Mouse (Mus musculus): ENCODE measurements around the gene Pkp3. TPM values are rescaled to one million over a fixed set of nuclear protein-coding genes. Genes with fewer than 3 reads are reported as not detected.

The Pkp3 gene
- polyA plus RNA-seq, 1 experiment from 2014 or later, result 1.8 TPM

DNA sequence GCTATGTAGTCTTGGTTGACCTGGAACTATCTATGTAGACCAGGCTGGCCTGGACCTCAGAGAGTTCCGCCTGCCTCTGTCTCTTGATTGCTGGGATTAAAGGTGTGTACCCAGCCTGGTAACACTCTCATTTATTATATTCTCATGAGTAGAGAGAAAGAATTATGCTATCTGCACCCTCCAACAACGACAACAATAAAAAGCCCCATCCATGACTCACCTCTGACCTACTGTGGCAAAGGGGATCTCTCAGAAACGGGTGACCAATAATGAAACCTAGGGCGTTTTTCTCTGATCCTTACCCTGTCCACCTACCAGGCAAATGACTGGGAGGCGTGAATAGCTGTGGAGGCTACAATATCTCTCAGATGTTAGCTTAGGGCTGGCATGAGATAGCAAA is 19.2 kb downstream of the Pkp3 start:
- no peak overlapping the region for H3K27ac ChIP-seq (replicated peaks)
- no peak for ATAC-seq (ENCODE audit: low FRiP score, low read depth)
- H3K9me3 ChIP-seq, result no peaks in the 10 kb centered on the region
- H3K4me1 ChIP-seq, result peaks cover 16% of the 10 kb centered on the region
- no peaks in the 10 kb centered on the region for H3K36me3 ChIP-seq
- H3K27me3 ChIP-seq, result peaks cover 64% of the 10 kb centered on the region
- 87% methylated on average over 5 of the region's 5 CpGs for WGBS
- no peak overlapping the region for H3K4me3 ChIP-seq
- no peak overlapping the region for H3K9ac ChIP-seq (replicated peaks)
- no peak overlapping the region for H3K4me2 ChIP-seq (replicated peaks)

DNA sequence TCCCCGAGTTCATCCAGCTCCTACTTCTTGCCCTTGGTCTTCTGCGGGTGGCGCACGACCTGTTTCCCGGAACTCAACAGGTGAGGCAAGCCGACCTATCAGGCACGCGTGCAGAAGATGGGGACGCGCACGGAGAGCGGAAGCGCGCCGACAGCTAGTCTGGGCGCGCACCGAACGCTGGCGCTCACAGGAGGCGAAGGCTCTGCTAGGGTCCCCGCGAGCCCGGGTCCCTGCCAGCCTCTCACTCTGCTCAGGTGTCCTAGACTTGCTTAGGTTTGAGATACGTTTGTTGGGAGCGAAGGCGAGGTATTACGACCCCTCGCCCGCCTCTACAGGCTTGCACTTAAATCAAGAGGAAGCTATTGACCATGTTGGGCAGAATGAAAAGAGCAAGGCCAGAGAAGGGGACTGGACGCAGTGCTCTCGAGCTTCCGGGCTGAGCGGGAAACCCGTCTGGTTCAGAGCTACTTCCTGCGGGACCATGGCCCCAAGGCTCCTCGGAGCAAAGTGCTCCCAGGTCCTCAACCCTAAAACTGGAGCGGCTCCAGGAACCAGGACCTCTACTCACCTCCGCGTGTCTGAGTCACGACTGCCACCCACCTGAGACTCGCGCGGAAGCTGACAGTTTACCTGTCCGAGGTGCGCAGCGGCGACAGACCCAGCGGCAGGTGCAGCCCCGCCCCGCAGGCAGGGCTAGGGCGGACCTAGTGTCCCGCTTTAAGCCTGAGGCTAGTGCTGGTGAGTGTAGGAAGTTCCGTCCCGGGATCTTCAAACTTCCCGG is 22.1 kb downstream of the Pkp3 start, which contains the start of gene Sigirr:
Sigirr (minus strand) TSS at position 662 of the 781 bp plus-strand sequence.
- H3K9me3 ChIP-seq, result no peaks in the 10 kb centered on the region
- no peak within 1 kb of the TSS for H3K27ac ChIP-seq (replicated peaks)
- ATAC-seq (ENCODE audit: low FRiP score, low read depth), result no peak
- H3K9ac ChIP-seq (replicated peaks), result no peak within 1 kb of the TSS
- H3K27me3 ChIP-seq, result peaks cover 60% of the 10 kb centered on the region
- peaks cover 11% of the 10 kb centered on the region for H3K4me1 ChIP-seq
- no peaks in the 10 kb centered on the region for H3K36me3 ChIP-seq
- H3K4me2 ChIP-seq (replicated peaks), result peak within 1 kb of the TSS; percentile 56
- 2% methylated on average over 56 of the region's 56 CpGs for WGBS
- H3K4me3 ChIP-seq, result peak within 1 kb of the TSS; percentile 40

DNA sequence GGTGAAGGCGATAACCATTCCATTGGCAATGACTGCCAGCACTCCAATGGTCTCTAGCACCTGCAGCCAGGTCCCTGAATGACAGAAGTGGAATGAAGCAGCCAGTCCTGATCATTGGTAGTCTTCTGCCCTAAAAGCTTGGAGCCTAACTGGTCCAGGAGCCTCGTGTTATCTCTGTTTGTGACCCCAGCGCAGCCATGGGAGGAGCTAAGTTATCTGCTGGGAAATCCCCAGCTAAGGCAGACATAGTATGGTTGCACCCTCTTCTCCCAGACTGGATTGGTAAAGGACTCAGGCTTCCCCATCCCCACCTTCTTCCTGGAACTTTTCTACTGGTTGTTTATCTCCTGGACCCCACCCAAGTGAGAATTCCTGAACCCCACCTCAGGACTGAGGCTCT is 25.1 kb downstream of the Pkp3 start:
- Histone ChIP-seq H3K27ac (replicated peaks) (no peak overlapping the region), H3K36me3 (no peaks in the 10 kb centered on the region), H3K9me3 (no peaks in the 10 kb centered on the region), H3K4me3 (no peak overlapping the region), H3K27me3 (peaks cover 44% of the 10 kb centered on the region), H3K4me2 (replicated peaks) (no peak overlapping the region), H3K9ac (replicated peaks) (no peak overlapping the region), H3K4me1 (peaks cover 11% of the 10 kb centered on the region)
- 73% methylated on average over 3 of the region's 3 CpGs for WGBS
- no peak for ATAC-seq (ENCODE audit: low FRiP score, low read depth)

DNA sequence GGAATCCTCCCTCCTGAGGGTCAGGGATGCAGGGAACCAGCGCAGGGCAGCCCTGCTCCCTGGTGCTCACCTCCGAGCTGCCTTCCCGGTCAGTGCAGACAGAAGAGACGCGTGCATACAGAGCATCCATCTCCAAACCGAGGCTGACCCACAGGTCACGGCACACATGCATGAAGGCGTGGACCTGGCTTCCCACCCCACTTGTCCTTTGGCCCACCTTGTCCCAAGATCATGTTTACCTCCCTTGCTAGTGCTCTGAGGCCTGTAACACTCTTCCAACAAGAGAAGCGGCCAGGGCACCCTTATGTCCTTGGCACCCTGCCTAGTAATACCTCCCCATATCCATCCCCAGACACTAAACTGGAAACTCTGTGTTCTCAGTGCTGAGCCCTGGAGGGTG is 37.9 kb downstream of the Pkp3 start:
- no peak overlapping the region for H3K9ac ChIP-seq (replicated peaks)
- H3K4me2 ChIP-seq (replicated peaks), result no peak overlapping the region
- no peak for ATAC-seq (ENCODE audit: low FRiP score, low read depth)
- H3K9me3 ChIP-seq, result no peaks in the 10 kb centered on the region
- H3K4me3 ChIP-seq, result no peak overlapping the region
- no peaks in the 10 kb centered on the region for H3K4me1 ChIP-seq
- H3K36me3 ChIP-seq, result no peaks in the 10 kb centered on the region
- no peak overlapping the region for H3K27ac ChIP-seq (replicated peaks)
- 91% methylated on average over 9 of the region's 9 CpGs for WGBS
- H3K27me3 ChIP-seq, result peaks cover 21% of the 10 kb centered on the region

DNA sequence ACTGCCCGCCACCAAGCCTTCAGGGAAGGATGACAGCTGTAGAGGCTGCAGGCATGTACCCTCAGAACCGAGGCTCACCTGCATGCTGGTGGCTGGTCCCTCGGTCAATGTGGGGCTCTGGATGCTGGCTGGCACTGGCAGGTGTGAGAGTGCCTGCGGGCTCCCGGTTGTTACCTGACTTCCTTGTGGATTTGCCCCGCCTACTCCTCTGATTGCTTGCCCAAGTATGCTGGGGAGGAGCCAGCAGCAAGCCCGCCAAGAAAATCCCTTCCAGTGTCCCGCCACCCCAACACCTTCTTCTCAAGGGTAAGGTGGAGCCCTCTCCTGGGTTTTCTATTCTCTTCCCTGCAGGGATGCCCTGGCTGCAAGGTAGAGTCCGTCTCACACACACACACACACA is 39.6 kb downstream of the Pkp3 start, which contains the start of gene Ano9:
Ano9 (minus strand) TSS at position 171 of the 400 bp plus-strand sequence.
- no peak for ATAC-seq (ENCODE audit: low FRiP score, low read depth)
- no peak within 1 kb of the TSS for H3K4me3 ChIP-seq
- WGBS, result 15% methylated on average over 9 of the region's 9 CpGs
- H3K27ac ChIP-seq (replicated peaks), result no peak within 1 kb of the TSS
- H3K36me3 ChIP-seq, result no peaks in the 10 kb centered on the region
- H3K4me2 ChIP-seq (replicated peaks), result no peak within 1 kb of the TSS
- H3K9me3 ChIP-seq, result no peaks in the 10 kb centered on the region
- H3K9ac ChIP-seq (replicated peaks), result no peak within 1 kb of the TSS
- no peaks in the 10 kb centered on the region for H3K4me1 ChIP-seq
- peaks cover 21% of the 10 kb centered on the region for H3K27me3 ChIP-seq

DNA sequence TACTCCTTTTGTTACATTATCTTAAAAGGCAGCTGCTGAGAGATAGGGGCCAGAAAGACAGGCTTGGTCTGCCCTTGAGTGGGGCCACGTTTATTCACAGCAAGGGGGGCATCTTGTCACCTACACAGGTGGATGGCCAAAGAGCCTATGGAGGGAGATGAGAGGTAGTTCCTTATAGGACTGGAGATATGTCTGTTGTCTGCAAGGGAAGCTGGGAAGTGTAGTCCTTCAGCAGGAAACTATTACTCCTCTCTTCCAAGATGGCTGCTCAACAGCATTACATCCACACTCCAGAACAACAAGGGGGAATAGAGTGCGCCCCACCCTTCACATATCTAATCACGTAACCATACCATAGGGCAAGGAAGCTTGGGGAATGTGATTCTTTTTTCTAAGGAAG is 41.5 kb downstream of the Pkp3 start:
- Histone ChIP-seq H3K9me3 (no peaks in the 10 kb centered on the region), H3K9ac (replicated peaks) (no peak overlapping the region), H3K4me2 (replicated peaks) (no peak overlapping the region), H3K27ac (replicated peaks) (no peak overlapping the region), H3K4me3 (no peak overlapping the region), H3K36me3 (no peaks in the 10 kb centered on the region), H3K27me3 (peaks cover 21% of the 10 kb centered on the region), H3K4me1 (peaks cover 4% of the 10 kb centered on the region; the same call in 1 of the 2 replicates)
- 75% methylated on average over 3 of the region's 3 CpGs for WGBS
- ATAC-seq (ENCODE audit: low FRiP score, low read depth), result no peak

DNA sequence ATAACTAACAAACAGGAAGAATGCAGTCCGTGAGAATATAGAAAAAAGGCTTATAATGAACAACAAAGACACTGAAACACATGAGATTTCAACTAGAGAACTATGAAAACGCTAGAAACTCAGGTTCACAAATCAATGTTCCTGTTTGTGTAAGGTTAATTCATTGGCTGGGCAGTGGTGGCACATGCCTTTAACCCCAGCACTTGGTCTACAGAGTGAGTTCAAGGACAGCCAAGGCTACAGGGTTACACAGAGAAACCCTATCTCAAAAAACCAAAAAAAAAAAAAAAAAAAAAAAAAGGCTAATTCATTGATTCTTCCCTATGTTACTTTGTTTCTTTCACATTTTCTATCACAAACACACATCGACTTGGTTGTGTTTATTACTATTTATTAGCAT is 42.6 kb downstream of the Pkp3 start:
- 83% methylated on average over 3 of the region's 3 CpGs for WGBS
- Histone ChIP-seq H3K36me3 (no peaks in the 10 kb centered on the region), H3K27ac (replicated peaks) (no peak overlapping the region), H3K4me2 (replicated peaks) (no peak overlapping the region), H3K9ac (replicated peaks) (no peak overlapping the region), H3K4me3 (no peak overlapping the region), H3K27me3 (peaks cover 20% of the 10 kb centered on the region), H3K9me3 (no peaks in the 10 kb centered on the region), H3K4me1 (peaks cover 4% of the 10 kb centered on the region; the same call in 1 of the 2 replicates)
- no peak for ATAC-seq (ENCODE audit: low FRiP score, low read depth)

DNA sequence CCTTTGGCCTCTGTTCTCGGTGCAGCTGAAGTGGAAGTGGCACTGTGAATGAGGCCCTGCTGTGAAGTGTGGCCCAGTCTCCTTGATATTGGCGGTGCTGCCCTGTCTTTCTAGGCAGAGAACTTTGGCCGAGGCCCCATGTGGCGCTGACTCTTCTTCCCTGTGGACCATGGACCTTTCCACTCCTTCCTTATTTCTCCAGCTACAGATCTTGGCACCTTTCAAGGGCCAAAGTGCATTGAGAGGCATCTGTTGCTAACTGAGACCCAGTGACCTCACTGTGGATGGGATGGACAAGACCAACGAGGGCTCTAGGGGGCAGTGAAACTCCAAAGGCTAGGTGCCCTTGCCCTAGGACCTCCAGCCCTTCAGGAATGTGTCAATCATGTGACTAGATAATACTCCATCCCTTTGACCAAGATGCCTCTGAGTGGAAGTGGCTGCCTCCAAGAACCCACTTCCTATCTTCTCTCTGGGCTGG is 43.1 kb downstream of the Pkp3 start:
- no peak overlapping the region for H3K27ac ChIP-seq (replicated peaks)
- ATAC-seq (ENCODE audit: low FRiP score, low read depth), result no peak
- H3K36me3 ChIP-seq, result no peaks in the 10 kb centered on the region
- H3K27me3 ChIP-seq, result peaks cover 16% of the 10 kb centered on the region
- H3K4me3 ChIP-seq, result no peak overlapping the region
- no peaks in the 10 kb centered on the region for H3K9me3 ChIP-seq
- no peak overlapping the region for H3K4me2 ChIP-seq (replicated peaks)
- no peak overlapping the region for H3K9ac ChIP-seq (replicated peaks)
- 77% methylated on average over 5 of the region's 5 CpGs for WGBS
- H3K4me1 ChIP-seq, result peaks cover 4% of the 10 kb centered on the region; the same call in 1 of the 2 replicates

DNA sequence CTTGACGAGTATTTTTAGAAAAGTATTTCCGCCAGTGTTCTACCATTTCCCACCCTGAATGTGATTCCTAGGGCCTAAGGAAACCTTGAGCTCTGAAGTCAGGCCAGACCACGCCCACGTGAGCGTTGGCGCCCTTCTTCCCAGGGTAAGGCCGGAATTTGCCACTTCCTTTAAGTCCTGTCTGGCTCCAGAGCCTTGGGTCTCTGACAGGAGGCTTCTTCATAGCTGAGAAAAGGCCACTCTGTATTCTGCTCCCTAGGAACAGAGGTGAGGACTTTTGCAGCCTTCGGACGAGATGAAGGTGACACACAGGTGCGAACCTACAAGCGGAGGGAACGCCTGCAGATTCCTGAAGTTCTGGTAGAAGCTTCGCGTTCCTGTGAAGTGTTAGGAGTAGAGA is 44.2 kb downstream of the Pkp3 start, which contains the start of gene Ptdss2:
Ptdss2 (plus strand) TSS at position 138 of the 400 bp plus-strand sequence.
- Histone ChIP-seq H3K4me2 (replicated peaks) (peak within 1 kb of the TSS; percentile 67), H3K27me3 (peaks cover 10% of the 10 kb centered on the region), H3K36me3 (no peaks in the 10 kb centered on the region), H3K9ac (replicated peaks) (peak within 1 kb of the TSS; percentile 68), H3K27ac (replicated peaks) (peak within 1 kb of the TSS; percentile 83), H3K4me3 (peak within 1 kb of the TSS; percentile 62), H3K4me1 (peaks cover 4% of the 10 kb centered on the region; the same call in 1 of the 2 replicates), H3K9me3 (no peaks in the 10 kb centered on the region)
- whole genome bisulfite sequencing, result 56% methylated on average over 14 of the region's 14 CpGs
- no peak for ATAC-seq (ENCODE audit: low FRiP score, low read depth)

DNA sequence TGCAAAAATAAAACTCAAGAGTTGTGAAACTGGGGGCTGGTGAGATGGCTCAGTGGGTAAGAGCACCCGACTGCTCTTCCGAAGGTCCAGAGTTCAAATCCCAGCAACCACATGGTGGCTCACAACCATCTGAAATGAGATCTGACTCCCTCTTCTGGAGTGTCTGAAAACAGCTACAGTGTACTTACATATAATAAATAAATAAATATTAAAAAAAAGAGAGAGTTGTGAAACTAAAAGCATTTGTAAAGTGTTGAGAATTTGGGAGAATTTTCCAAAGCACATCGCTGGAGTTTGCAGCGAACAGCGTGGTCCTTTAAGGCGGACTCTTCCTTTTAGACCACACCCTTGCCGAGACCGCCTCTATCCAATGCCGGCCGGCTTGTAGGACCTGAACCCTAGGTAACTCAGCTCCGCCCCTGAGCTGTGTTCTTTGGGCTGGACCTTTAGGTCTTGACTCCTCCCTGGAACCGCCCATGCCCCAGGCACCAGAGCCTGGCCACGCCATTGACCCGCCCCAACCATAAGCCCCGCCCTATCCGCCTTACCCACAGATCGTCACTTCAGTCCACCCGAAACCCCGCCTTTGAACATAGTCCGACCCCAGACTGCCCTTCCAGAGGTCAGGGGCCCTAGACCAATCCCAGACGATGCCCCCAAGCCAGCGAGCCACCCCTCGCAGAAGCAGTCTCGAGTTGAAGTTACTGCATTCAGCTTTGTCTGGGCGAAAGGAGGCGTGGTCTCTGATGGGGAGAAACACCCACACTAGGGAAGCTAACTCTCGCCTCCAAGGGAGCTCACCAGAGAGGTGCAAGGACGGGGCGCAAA is 44.9 kb downstream of the Pkp3 start:
- H3K27ac ChIP-seq (replicated peaks), result peak overlapping the region; percentile 83
- WGBS, result 3% methylated on average over 29 of the region's 29 CpGs
- H3K27me3 ChIP-seq, result peaks cover 6% of the 10 kb centered on the region
- H3K4me2 ChIP-seq (replicated peaks), result peak overlapping the region; percentile 67
- H3K36me3 ChIP-seq, result no peaks in the 10 kb centered on the region
- H3K9ac ChIP-seq (replicated peaks), result peak overlapping the region; percentile 68
- H3K9me3 ChIP-seq, result no peaks in the 10 kb centered on the region
- peak overlapping the region; percentile 62 for H3K4me3 ChIP-seq
- ATAC-seq (ENCODE audit: low FRiP score, low read depth), result peak; percentile 96
- peaks cover 4% of the 10 kb centered on the region; the same call in 1 of the 2 replicates for H3K4me1 ChIP-seq

DNA sequence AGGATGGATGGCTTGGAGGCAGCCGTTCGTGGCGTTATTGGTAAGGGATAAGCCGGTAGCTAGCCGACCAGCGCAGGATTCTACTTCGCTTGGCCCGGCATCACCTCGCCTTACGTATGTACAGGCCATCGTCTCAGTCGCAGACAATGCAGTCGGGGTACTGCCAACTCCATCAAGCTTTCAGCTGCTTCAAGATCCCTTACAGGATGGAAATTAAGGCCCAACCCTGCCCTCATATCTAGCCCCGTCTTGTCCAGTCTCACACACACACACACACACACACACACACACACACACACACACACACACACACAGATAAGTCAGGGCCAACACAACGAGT is 45.5 kb downstream of the Pkp3 start:
- Histone ChIP-seq H3K27ac (replicated peaks) (peak overlapping the region; percentile 83), H3K4me3 (peak overlapping the region; percentile 62), H3K36me3 (no peaks in the 10 kb centered on the region), H3K9me3 (no peaks in the 10 kb centered on the region), H3K9ac (replicated peaks) (peak overlapping the region; percentile 68), H3K27me3 (0 out of 2 replicates have a peak, but pooled peaks cover under 1% of the 10 kb centered on the region), H3K4me2 (replicated peaks) (peak overlapping the region; percentile 67), H3K4me1 (peaks cover 4% of the 10 kb centered on the region; the same call in 1 of the 2 replicates)
- WGBS, result 3% methylated on average over 15 of the region's 15 CpGs
- no peak; the same call in 1 of the 2 replicates for ATAC-seq (ENCODE audit: low FRiP score, low read depth)
